8 mouse cellular contexts compared by ENCODE assay signal in genomic region chr8:88697642-88698031, GRCm38 (mm10). TPM values are rescaled to one million over a fixed set of nuclear protein-coding genes. Genes with fewer than 3 reads are reported as not detected.
DNase-seq lines count a peak whose midpoint lies in the region; ATAC-seq and TF ChIP-seq lines count a peak whose summit lies in the region.

No protein-coding gene starts in this region.

- no peak for TF ChIP-seq CTCF in thymus, adult 2 months (IDR thresholded peaks at IDR 0.05; ENCODE audit: borderline replicate concordance, control insufficient read depth, extremely low read depth, insufficient read depth, low read length, poor library complexity)
- TF ChIP-seq CTCF in midbrain, postnatal 0 days (IDR thresholded peaks at IDR 0.05), result no peak

- no peaks in the 10 kb centered on the region for H3K27me3 ChIP-seq in thymus, adult 2 months (ENCODE audit: control insufficient read depth, insufficient read depth, low read length)
- 0 out of 2 replicates have a peak, but pooled peaks cover 3% of the 10 kb centered on the region for H3K27me3 ChIP-seq in forebrain, embryonic 16.5 days (replicated peaks; ENCODE audit: control insufficient read depth, insufficient read depth, low read length)
- H3K27me3 ChIP-seq in kidney, embryonic 16.5 days (ENCODE audit: insufficient read depth, low read length), result no peaks in the 10 kb centered on the region
- no peaks in the 10 kb centered on the region for H3K27me3 ChIP-seq in midbrain, postnatal 0 days (ENCODE audit: insufficient read depth, low read length)

- peak overlapping the region; percentile 58 for H3K27ac ChIP-seq in thymus, adult 2 months (ENCODE audit: control insufficient read depth, insufficient read depth, low read length)
- no peak overlapping the region for H3K27ac ChIP-seq in forebrain, embryonic 16.5 days (ENCODE audit: low read length)
- no peak overlapping the region; the same call in 1 of the 2 replicates for H3K27ac ChIP-seq in kidney, embryonic 16.5 days (ENCODE audit: low read length)
- H3K27ac ChIP-seq in midbrain, postnatal 0 days (ENCODE audit: low read depth, low read length), result peak overlapping the region; percentile 77

- H3K36me3 ChIP-seq in thymus, adult 2 months (ENCODE audit: control insufficient read depth, insufficient read depth, low read length), result no peaks in the 10 kb centered on the region
- H3K36me3 ChIP-seq in forebrain, embryonic 16.5 days (ENCODE audit: control insufficient read depth, insufficient read depth), result no peaks in the 10 kb centered on the region
- no peaks in the 10 kb centered on the region for H3K36me3 ChIP-seq in kidney, embryonic 16.5 days (ENCODE audit: insufficient read depth, low read length)
- no peaks in the 10 kb centered on the region for H3K36me3 ChIP-seq in midbrain, postnatal 0 days (ENCODE audit: insufficient read depth, low read length)

- no peak for ATAC-seq in forebrain, embryonic 16.5 days
- no peak for ATAC-seq in kidney, embryonic 16.5 days (ENCODE audit: low FRiP score, low TSS enrichment)
- no peak for ATAC-seq in midbrain, postnatal 0 days (ENCODE audit: low FRiP score)

- peaks cover 32% of the 10 kb centered on the region for H3K4me1 ChIP-seq in thymus, adult 2 months (replicated peaks; ENCODE audit: control insufficient read depth, insufficient read depth, low read length)
- peaks cover 10% of the 10 kb centered on the region for H3K4me1 ChIP-seq in forebrain, embryonic 16.5 days (replicated peaks; ENCODE audit: control insufficient read depth, insufficient read depth, low read length)
- peaks cover 10% of the 10 kb centered on the region for H3K4me1 ChIP-seq in kidney, embryonic 16.5 days (ENCODE audit: insufficient read depth, low read length)
- H3K4me1 ChIP-seq in midbrain, postnatal 0 days (ENCODE audit: insufficient read depth, low read length), result no peaks in the 10 kb centered on the region; the same call in 1 of the 2 replicates

- DNase-seq in thymus, adult 2 months, result no peak
- DNase-seq in thymus, postnatal 36 days, result no peak
- peak; percentile 58 for DNase-seq in brain, adult 2 months (ENCODE audit: low read depth, low spot score)
- no peak for DNase-seq in midbrain, postnatal 0 days (ENCODE audit: low spot score)
- no peak for DNase-seq in ovary, adult 18-20 months (ENCODE audit: low spot score)
- DNase-seq in gastrocnemius, postnatal 10 days, result no peak

- H3K4me3 ChIP-seq in thymus, adult 2 months (ENCODE audit: control insufficient read depth, insufficient read depth, low read length), result peak overlapping the region; percentile 83
- H3K4me3 ChIP-seq in forebrain, embryonic 16.5 days (replicated peaks; ENCODE audit: low read length), result peak overlapping the region; percentile 96
- peak overlapping the region; percentile 75 for H3K4me3 ChIP-seq in kidney, embryonic 16.5 days (ENCODE audit: low read length)
- H3K4me3 ChIP-seq in midbrain, postnatal 0 days (ENCODE audit: low read depth, low read length), result peak overlapping the region; percentile 90

- TF ChIP-seq POLR2A in thymus, adult 2 months (IDR thresholded peaks at IDR 0.05; ENCODE audit: control insufficient read depth, extremely low read depth, insufficient read depth, low read length, poor library complexity), result no peak

- H3K9ac ChIP-seq in forebrain, embryonic 16.5 days (replicated peaks; ENCODE audit: low read depth, low read length), result peak overlapping the region; percentile 89
- H3K9ac ChIP-seq in kidney, embryonic 16.5 days (replicated peaks; ENCODE audit: low read length), result peak overlapping the region; percentile 77
- peak overlapping the region; percentile 86 for H3K9ac ChIP-seq in midbrain, postnatal 0 days (replicated peaks; ENCODE audit: low read length, poor library complexity, severe bottlenecking)

- H3K9me3 ChIP-seq in forebrain, embryonic 16.5 days (ENCODE audit: control insufficient read depth, low read length), result no peaks in the 10 kb centered on the region
- no peaks in the 10 kb centered on the region for H3K9me3 ChIP-seq in kidney, embryonic 16.5 days (ENCODE audit: low read length)
- no peaks in the 10 kb centered on the region for H3K9me3 ChIP-seq in midbrain, postnatal 0 days (ENCODE audit: low read length)

- WGBS in thymus, adult 2 months, result 11% methylated on average over 4 of the region's 4 CpGs
- WGBS in forebrain, embryonic 16.5 days, result 10% methylated on average over 4 of the region's 4 CpGs
- 15% methylated on average over 4 of the region's 4 CpGs for WGBS in kidney, embryonic 16.5 days
- 16% methylated on average over 4 of the region's 4 CpGs for WGBS in midbrain, postnatal 0 days

- H3K4me2 ChIP-seq in forebrain, embryonic 16.5 days (ENCODE audit: low read length), result peak overlapping the region; percentile 78
- peak overlapping the region; percentile 80 for H3K4me2 ChIP-seq in kidney, embryonic 16.5 days (replicated peaks; ENCODE audit: low read depth, low read length)
- peak overlapping the region; percentile 80 for H3K4me2 ChIP-seq in midbrain, postnatal 0 days (ENCODE audit: low read depth, low read length, poor library complexity, severe bottlenecking)

RNA-seq across cellular contexts. Expression of gene Cyld, which starts 0.8 kb away (rescaled TPM):
- 17.1 and 19.4 TPM in 2 replicates for polyA plus RNA-seq in thymus, adult 2 months (2012; rRNA removed)
- polyA plus RNA-seq in forebrain, embryonic 16.5 days (2015; fragmentation: Nextera tagmentation; extraction: Ambion mirVana), result 18.1 and 19.2 TPM in 2 replicates
- 13.1 and 15.2 TPM in 2 replicates for polyA plus RNA-seq in kidney, embryonic 16.5 days (2015; fragmentation: Nextera tagmentation; extraction: Ambion mirVana)
- 19.1 and 23.6 TPM in 2 replicates for total RNA-seq in midbrain, postnatal 0 days (2014; rRNA removed)
- polyA plus RNA-seq in midbrain, postnatal 0 days (2015; fragmentation: Nextera tagmentation; extraction: Ambion mirVana), result 11.8 and 14.3 TPM in 2 replicates
- 10 to 100 TPM; 12.2 to 14.2 TPM for total RNA-seq in gastrocnemius, postnatal 10 days (2021)

RNA-seq across cellular contexts. Expression of gene Nod2, which starts 50.5 kb away (rescaled TPM):
- polyA plus RNA-seq in thymus, adult 2 months (2012; rRNA removed), result 2.7 and 3.0 TPM in 2 replicates
- 0.06 and 0.20 TPM in 2 replicates for polyA plus RNA-seq in forebrain, embryonic 16.5 days (2015; fragmentation: Nextera tagmentation; extraction: Ambion mirVana)
- polyA plus RNA-seq in kidney, embryonic 16.5 days (2015; fragmentation: Nextera tagmentation; extraction: Ambion mirVana), result 0.32 and 0.37 TPM in 2 replicates
- 0.57 and 0.88 TPM in 2 replicates for total RNA-seq in midbrain, postnatal 0 days (2014; rRNA removed)
- 0.17 and 0.18 TPM in 2 replicates for polyA plus RNA-seq in midbrain, postnatal 0 days (2015; fragmentation: Nextera tagmentation; extraction: Ambion mirVana)
- total RNA-seq in gastrocnemius, postnatal 10 days (2021), result 1 to 10 TPM; 1.1 to 1.4 TPM

Comparison
In these comparisons a context has a peak if more than half of its experiments do, and no peak if none do; other contexts are left out.
1. H3K27ac ChIP-seq: peak in thymus, adult 2 months (single experiment) and midbrain, postnatal 0 days (single experiment); none in forebrain, embryonic 16.5 days (single experiment) and kidney, embryonic 16.5 days (single experiment).
2. Peak in every context shown above with its lines, with median percentiles within 50 percentile points of each other: H3K4me3 ChIP-seq, H3K4me2 ChIP-seq and H3K9ac ChIP-seq.